Comparison of ENCODE assay signal across 12 mouse cellular contexts in the genomic region with DNA sequence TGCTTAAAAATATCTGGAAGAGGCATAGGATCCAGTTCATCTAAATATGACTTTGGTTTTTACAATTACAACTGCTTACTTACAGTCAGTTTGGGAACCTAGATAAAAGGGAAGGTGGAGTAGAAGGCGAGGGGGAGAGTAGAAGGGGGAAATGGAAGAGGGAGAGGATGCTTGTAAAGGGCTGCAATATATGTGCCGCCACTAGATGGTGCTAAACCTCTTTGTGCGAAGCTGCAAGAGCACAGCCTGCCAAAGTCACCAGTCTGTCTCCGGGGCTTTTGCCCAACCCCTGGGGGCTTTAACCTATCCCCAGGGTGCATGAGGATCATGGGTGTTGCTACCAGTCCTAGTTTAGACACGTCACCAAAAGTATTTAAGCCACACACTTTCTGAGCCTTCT. TPM values are rescaled to one million over a fixed set of nuclear protein-coding genes. Genes with fewer than 3 reads are reported as not detected.
A peak's percentile ranks its signal among the peaks of the same experiment; 100 is the strongest.
DNase-seq lines count a peak whose midpoint lies in the region; ATAC-seq and TF ChIP-seq lines count a peak whose summit lies in the region.
"Not testable (repeated sequence)": the region's sequence is repeated elsewhere in the genome, so short reads cannot be mapped to it uniquely, and the experiment has no call there.
"Had no signal": no experiment of that assay in that cellular context is flagged by ENCODE, and none has a peak within 500 bp of the region (broad histone marks: within the 10 kb centered on the region; RNA-seq: fewer than 3 reads in every experiment).

No protein-coding gene starts in this region.

- peak; percentile 50 for TF ChIP-seq CTCF in E14TG2a.4 (conservative IDR thresholded peaks at IDR 0.05; ENCODE audit: low read length)
- TF ChIP-seq CTCF in bone marrow macrophage, adult 2 months (IDR thresholded peaks at IDR 0.05; ENCODE audit: low read depth, low read length), result 0 out of 2 replicates have a peak, but pooled peaks have one; percentile 18
- TF ChIP-seq CTCF in heart, postnatal 0 days (IDR thresholded peaks at IDR 0.05; ENCODE audit: low read depth), result peak; percentile 70
- TF ChIP-seq CTCF in liver, postnatal 0 days (IDR thresholded peaks at IDR 0.05; ENCODE audit: low read depth), result peak; percentile 78

- not testable (repeated sequence) for H3K9ac ChIP-seq in heart, postnatal 0 days (replicated peaks; ENCODE audit: low read depth, low read length); liver, postnatal 0 days (replicated peaks)

- not testable (repeated sequence) for H3K4me2 ChIP-seq in heart, postnatal 0 days (ENCODE audit: low read depth, low read length); liver, postnatal 0 days (ENCODE audit: low read depth, low read length)

- 6% methylated on average over 5 of the region's 5 CpGs for WGBS in embryonic facial prominence, embryonic 10.5 days
- WGBS in heart, postnatal 0 days, result 5% methylated on average over 5 of the region's 5 CpGs
- 7% methylated on average over 5 of the region's 5 CpGs for WGBS in liver, postnatal 0 days (ENCODE audit: insufficient replicate concordance)

- not testable (repeated sequence) for H3K27me3 ChIP-seq in E14TG2a.4 (ENCODE audit: insufficient read depth, low read length); embryonic facial prominence, embryonic 10.5 days (replicated peaks; ENCODE audit: low read depth, poor library complexity, severe bottlenecking); heart, postnatal 0 days (ENCODE audit: control insufficient read depth, insufficient read depth, low read length); liver, postnatal 0 days (ENCODE audit: insufficient read depth, low read length)

- DNase-seq in embryonic facial prominence, embryonic 10.5 days (ENCODE audit: low spot score), result peak; percentile 70
- peak; percentile 32 for DNase-seq in heart, postnatal 0 days (ENCODE audit: low spot score)
- DNase-seq in layer of hippocampus, adult 11-12 months (ENCODE audit: low spot score), result peak; percentile 46
- peak; percentile 69 for DNase-seq in liver, postnatal 0 days
- peak; percentile 3 for DNase-seq in retina, adult 2 months (ENCODE audit: low read depth, low spot score)
- peak; percentile 34 for DNase-seq in thymus, postnatal 25 days

- not testable (repeated sequence) for TF ChIP-seq EP300 in heart, postnatal 0 days (IDR thresholded peaks at IDR 0.05; ENCODE audit: low read depth); liver, postnatal 0 days (IDR thresholded peaks at IDR 0.05; ENCODE audit: low read depth)

- not testable (repeated sequence) for H3K4me1 ChIP-seq in E14TG2a.4 (replicated peaks; ENCODE audit: low read depth, low read length); bone marrow macrophage, adult 2 months (ENCODE audit: control insufficient read depth, insufficient read depth, low read length); embryonic facial prominence, embryonic 10.5 days; heart, postnatal 0 days (ENCODE audit: control insufficient read depth, insufficient read depth); liver, postnatal 0 days (ENCODE audit: insufficient read depth)

- not testable (repeated sequence) for TF ChIP-seq POLR2A in bone marrow macrophage, adult 2 months (IDR thresholded peaks at IDR 0.05; ENCODE audit: borderline replicate concordance, low read depth, low read length)

- not testable (repeated sequence) for H3K27ac ChIP-seq in bone marrow macrophage, adult 2 months (ENCODE audit: insufficient read depth, low read depth, low read length); embryonic facial prominence, embryonic 10.5 days (replicated peaks); heart, postnatal 0 days (ENCODE audit: low read depth); liver, postnatal 0 days (ENCODE audit: low read depth)

- not testable (repeated sequence) for ATAC-seq in heart, postnatal 0 days (ENCODE audit: insufficient read depth, low read depth); liver, postnatal 0 days

- not testable (repeated sequence) for H3K36me3 ChIP-seq in E14TG2a.4 (ENCODE audit: insufficient read depth, low read length); embryonic facial prominence, embryonic 10.5 days (replicated peaks); heart, postnatal 0 days (replicated peaks; ENCODE audit: control insufficient read depth, insufficient read depth, low read length); liver, postnatal 0 days (replicated peaks; ENCODE audit: insufficient read depth, low read length)

- H3K9me3 ChIP-seq in E14TG2a.4 (ENCODE audit: low read length); embryonic facial prominence, embryonic 10.5 days; heart, postnatal 0 days (replicated peaks; ENCODE audit: control insufficient read depth, low read length); liver, postnatal 0 days (ENCODE audit: low read length): not testable (repeated sequence)

- H3K4me3 ChIP-seq in E14TG2a.4 (replicated peaks; ENCODE audit: low read length); bone marrow macrophage, adult 2 months (ENCODE audit: insufficient read depth, low read length); embryonic facial prominence, embryonic 10.5 days; heart, postnatal 0 days (ENCODE audit: low read depth, low read length); liver, postnatal 0 days (ENCODE audit: low read depth, low read length): not testable (repeated sequence)

RNA-seq across cellular contexts. Expression of gene Mucl1, which starts 11.6 kb away (rescaled TPM):
- polyA plus RNA-seq in bone marrow macrophage, adult 2 months (2012; ENCODE audit: insufficient read depth, insufficient read length, missing spikeins), result not detected in 2 replicates
- not detected in 2 replicates for polyA plus RNA-seq in embryonic facial prominence, embryonic 10.5 days (2016; fragmentation: Nextera tagmentation; extraction: Ambion mirVana)
- not detected in 2 replicates for total RNA-seq in heart, postnatal 0 days (2014; rRNA removed; ENCODE audit: low replicate concordance)
- not detected in 2 replicates for polyA plus RNA-seq in heart, postnatal 0 days (2015; fragmentation: Nextera tagmentation; extraction: Ambion mirVana)
- not detected in 2 replicates for polyA plus RNA-seq in liver, postnatal 0 days (2015; fragmentation: Nextera tagmentation; extraction: Ambion mirVana)
- polyA plus RNA-seq: activated CD4-positive, CD25-positive, alpha-beta regulatory T cell, adult 4 months; frontal cortex, adult 2 months; inflammation-experienced regulatory T-cells, adult 6 months; lung, embryonic 15.5 days had no signal

Comparison
In these comparisons a context has a peak if more than half of its experiments do, and no peak if none do; other contexts are left out.
1. CTCF ChIP-seq: peak in every context shown above with its lines; median percentile 78 in liver, postnatal 0 days; 70 in heart, postnatal 0 days; 50 in E14TG2a.4; 18 in bone marrow macrophage, adult 2 months.
2. DNase-seq: peak in every context shown above with its lines; median percentile 70 in embryonic facial prominence, embryonic 10.5 days; 69 in liver, postnatal 0 days; 46 in layer of hippocampus, adult 11-12 months; 34 in thymus, postnatal 25 days; 32 in heart, postnatal 0 days; 3 in retina, adult 2 months.